Mouse (Mus musculus) hindbrain, postnatal 0 days (tissue): ENCODE results near the gene Dkc1. TPM values are rescaled to one million over a fixed set of nuclear protein-coding genes. Genes with fewer than 3 reads are reported as not detected.

Experiments used
- ATAC-seq: fragments of 200-750 bp; cut with Nextera tagmentation; 2 replicates; pipeline ENCODE4 v1.8.0; 2017; ENCODE audit warnings: mild to moderate bottlenecking, moderate TSS enrichment, moderate library complexity
- DNase-seq: peaks from one replicate; pipeline ENCODE4 v3.0.0-alpha.2; 2015; ENCODE audit warnings: low spot score
- H3K27ac ChIP-seq: fragments of 300-500 bp; sonication (generic); 2 replicates; pipeline ENCODE4 v1.5.1; 2014; ENCODE audit warnings: mild to moderate bottlenecking
- H3K27me3 ChIP-seq: fragments of 300-500 bp; sonication (generic); 2 replicates; pipeline ENCODE4 v1.6.1; 2014; ENCODE audit warnings: low read length, mixed read lengths; ENCODE audit not compliant: insufficient read depth
- H3K36me3 ChIP-seq: fragments of 300-500 bp; sonication (generic); 2 replicates; pipeline ENCODE4 v1.6.1; 2014; ENCODE audit warnings: low read length, mixed read lengths; ENCODE audit not compliant: insufficient read depth
- H3K4me1 ChIP-seq: fragments of 300-500 bp; sonication (generic); 2 replicates; pipeline ENCODE4 v1.6.1; 2014; ENCODE audit warnings: antibody characterized with exemption, low read length, mixed read lengths; ENCODE audit not compliant: insufficient read depth
- H3K4me2 ChIP-seq: fragments of 300-500 bp; sonication (generic); 2 replicates; pipeline ENCODE4 v1.6.1; 2014; ENCODE audit warnings: low read depth, mild to moderate bottlenecking, low read length, moderate library complexity, mixed read lengths
- H3K4me3 ChIP-seq: fragments of 300-500 bp; sonication (generic); 2 replicates; pipeline ENCODE4 v1.5.1; 2014; ENCODE audit warnings: low read length
- H3K9ac ChIP-seq: fragments of 300-500 bp; sonication (generic); replicated peaks from 2 replicates; pipeline ENCODE4 v1.6.1; 2014; ENCODE audit warnings: mild to moderate bottlenecking, low read length, moderate library complexity, mixed read lengths
- H3K9me3 ChIP-seq: fragments of 300-500 bp; sonication (generic); 2 replicates; pipeline ENCODE4 v1.6.1; 2016; ENCODE audit warnings: low read length, mixed read lengths
- CTCF ChIP-seq: IDR thresholded peaks from 2 replicates; pipeline ENCODE4 v1.5.1; 2016; ENCODE audit warnings: antibody characterized with exemption, control low read depth, low read depth
- WGBS: fragments of 180-500 bp; shearing (Covaris S2); extraction: QIAGEN DNeasy Blood & Tissue Kit; methylation state at CpG from one replicate; pipeline ENCODE4 v1.1.7; 2014; 5-methylcytosine and 5-hydroxymethylcytosine counted together
- polyA plus RNA-seq: library from polyadenylated mRNA; unstranded; fragments of >200 nt; fragmentation: Nextera tagmentation; extraction: Ambion mirVana; gene quantifications from 2 replicates; pipeline ENCODE4 v1.2.1, GENCODE M21; 2015
- total RNA-seq: library from RNA; depleted of rRNA; stranded (reverse); fragments of >200 nt; gene quantifications from 2 replicates; pipeline ENCODE4 v1.2.3, GENCODE M21; 2014; rRNA removed

Dkc1 gene
- total and polyA plus RNA-seq, 2 experiments from 2014 or later, result 9.2 to 56.6 TPM

GRCm38 (mm10) chrX:75148414-75148813 is 52.8 kb downstream of the Dkc1 start:
- no peaks in the 10 kb centered on the region for H3K36me3 ChIP-seq
- no peak overlapping the region for H3K27ac ChIP-seq
- no peaks in the 10 kb centered on the region for H3K9me3 ChIP-seq
- H3K4me2 ChIP-seq, result no peak overlapping the region
- 83% methylated on average over 4 of the region's 4 CpGs for WGBS
- H3K4me3 ChIP-seq, result no peak overlapping the region
- no peak for TF ChIP-seq CTCF
- H3K4me1 ChIP-seq, result no peaks in the 10 kb centered on the region
- no peaks in the 10 kb centered on the region for H3K27me3 ChIP-seq
- H3K9ac ChIP-seq, result no peak overlapping the region
- DNase-seq (no peak), ATAC-seq (no peak)

- WGBS, result 75% methylated on average over 2 of the region's 2 CpGs
- H3K36me3 ChIP-seq, result no peaks in the 10 kb centered on the region
- H3K4me1 ChIP-seq, result no peaks in the 10 kb centered on the region
- H3K27me3 ChIP-seq, result no peaks in the 10 kb centered on the region
- no peak for TF ChIP-seq CTCF
- no peak overlapping the region for H3K4me2 ChIP-seq
- no peaks in the 10 kb centered on the region for H3K9me3 ChIP-seq
- no peak overlapping the region for H3K4me3 ChIP-seq
- H3K9ac ChIP-seq, result no peak overlapping the region
- H3K27ac ChIP-seq, result no peak overlapping the region
- no peak for DNase-seq
- ATAC-seq, result no peak
These were observed 54.6 kb downstream of the Dkc1 start for GRCm38 (mm10) chrX:75150304-75150703.

- H3K9me3 ChIP-seq, result no peaks in the 10 kb centered on the region
- no peak overlapping the region for H3K9ac ChIP-seq
- H3K27me3 ChIP-seq, result no peaks in the 10 kb centered on the region
- no peak overlapping the region for H3K27ac ChIP-seq
- no peak for TF ChIP-seq CTCF
- DNase-seq, result no peak
- H3K4me3 ChIP-seq, result no peak overlapping the region
- no peaks in the 10 kb centered on the region for H3K36me3 ChIP-seq
- no peak overlapping the region for H3K4me2 ChIP-seq
- 58% methylated on average over 1 of the region's 1 CpGs for WGBS
- ATAC-seq, result no peak
- H3K4me1 ChIP-seq, result no peaks in the 10 kb centered on the region
These were observed 56.6 kb downstream of the Dkc1 start for GRCm38 (mm10) chrX:75152249-75152648.

DNA sequence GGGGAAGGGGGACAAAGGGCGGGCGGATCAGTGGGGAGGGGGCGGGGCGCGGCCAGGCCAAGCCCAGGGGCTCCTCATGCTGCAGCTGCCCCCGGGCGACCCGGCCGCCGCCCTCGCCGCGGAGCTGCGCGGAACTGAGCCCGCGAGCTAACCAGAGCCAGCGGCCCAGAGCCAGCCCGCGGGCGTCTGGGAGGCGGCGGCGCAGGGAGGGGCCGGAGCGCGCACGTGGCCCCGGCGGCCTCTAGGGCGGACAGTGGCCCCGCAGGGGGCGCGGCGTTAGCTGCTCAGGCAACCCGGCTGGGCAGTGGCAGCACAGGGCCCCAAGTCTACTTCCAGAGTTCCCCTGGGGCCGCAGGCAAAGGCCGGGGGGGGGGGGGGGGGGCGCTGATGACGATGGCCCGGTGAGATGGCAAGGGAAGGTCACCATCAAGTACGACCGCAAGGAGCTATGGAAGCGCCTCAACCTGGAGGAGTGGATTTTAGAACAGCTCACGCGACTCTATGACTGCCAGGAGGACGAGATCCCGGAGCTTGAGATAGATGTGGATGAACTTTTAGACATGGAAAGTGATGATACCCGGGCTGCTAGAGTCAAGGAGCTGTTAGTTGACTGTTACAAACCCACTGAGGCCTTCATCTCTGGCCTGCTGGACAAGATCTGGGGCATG is 60.1 kb downstream of the Dkc1 start:
- DNase-seq, result peak; percentile 26
- TF ChIP-seq CTCF, result no peak
- H3K4me1 ChIP-seq, result no peaks in the 10 kb centered on the region
- no peaks in the 10 kb centered on the region for H3K27me3 ChIP-seq
- H3K27ac ChIP-seq, result no peak overlapping the region
- H3K4me2 ChIP-seq, result peak overlapping the region; percentile 57
- peak overlapping the region; percentile 38 for H3K4me3 ChIP-seq
- H3K9ac ChIP-seq, result 0 out of 2 replicates have a peak overlapping the region, but pooled peaks have one; percentile 28
- peak; percentile 80 for ATAC-seq
- no peaks in the 10 kb centered on the region for H3K36me3 ChIP-seq
- H3K9me3 ChIP-seq, result no peaks in the 10 kb centered on the region
- WGBS, result 38% methylated on average over 44 of the region's 49 CpGs

Other genes with a start within 250 kb of the Dkc1 start
- 2.3 and 7.9 TPM in 2 replicates for gene Gab3, start 10.4 kb upstream of the Dkc1 start, total RNA-seq
- 3.5 and 3.7 TPM in 2 replicates for gene Gab3, start 10.4 kb upstream of the Dkc1 start, polyA plus RNA-seq
- 19.4 and 22.4 TPM in 2 replicates for gene Mpp1, start 35.2 kb downstream of the Dkc1 start, total RNA-seq
- gene Mpp1, start 35.2 kb downstream of the Dkc1 start, polyA plus RNA-seq, result 23.2 TPM in 2 replicates
- not detected in 2 replicates for gene Smim9, start 67.9 kb downstream of the Dkc1 start, total RNA-seq
- gene Smim9, start 67.9 kb downstream of the Dkc1 start, polyA plus RNA-seq, result not detected in 2 replicates